Mouse (Mus musculus) stomach, embryonic 16.5 days (tissue): ENCODE results near the gene Atg4a-ps. TPM values are rescaled to one million over a fixed set of nuclear protein-coding genes. Genes with fewer than 3 reads are reported as not detected.

Experiments
- ATAC-seq: fragments of 200-750 bp; cut with Nextera tagmentation; 2 replicates; pipeline ENCODE4 v1.8.0; 2017; ENCODE audit warnings: moderate number of reproducible peaks, moderate TSS enrichment; ENCODE audit not compliant: insufficient read depth, low FRiP score
- H3K27ac ChIP-seq: fragments of 300-500 bp; sonication (generic); 2 replicates; pipeline ENCODE4 v1.5.1; 2014; ENCODE audit warnings: low read length
- H3K27me3 ChIP-seq: fragments of 300-500 bp; sonication (generic); 2 replicates; pipeline ENCODE4 v1.6.1; 2014; ENCODE audit warnings: low read length, control low read depth, mixed read lengths; ENCODE audit not compliant: control insufficient read depth, insufficient read depth
- H3K36me3 ChIP-seq: fragments of 300-500 bp; sonication (generic); 2 replicates; pipeline ENCODE4 v1.6.1; 2014; ENCODE audit warnings: low read length; ENCODE audit not compliant: control insufficient read depth, insufficient read depth
- H3K4me1 ChIP-seq: fragments of 300-500 bp; sonication (generic); 2 replicates; pipeline ENCODE4 v1.6.1; 2014; ENCODE audit warnings: low read length, control low read depth, mixed read lengths; ENCODE audit not compliant: control insufficient read depth, insufficient read depth
- H3K4me2 ChIP-seq: fragments of 300-500 bp; sonication (generic); 2 replicates; pipeline ENCODE4 v1.6.1; 2014; ENCODE audit warnings: low read depth, low read length, mixed read lengths
- H3K4me3 ChIP-seq: fragments of 300-500 bp; sonication (generic); replicated peaks from 2 replicates; pipeline ENCODE4 v1.5.1; 2014; ENCODE audit warnings: mild to moderate bottlenecking, low read length
- H3K9ac ChIP-seq: fragments of 300-500 bp; sonication (generic); 2 replicates; pipeline ENCODE4 v1.6.1; 2014; ENCODE audit warnings: low read length
- H3K9me3 ChIP-seq: fragments of 300-500 bp; sonication (generic); replicated peaks from 2 replicates; pipeline ENCODE4 v1.6.1; 2016; ENCODE audit warnings: low read length, control low read depth; ENCODE audit not compliant: control insufficient read depth
- WGBS: fragments of 180-500 bp; shearing (Covaris S2); extraction: QIAGEN DNeasy Blood & Tissue Kit; methylation state at CpG from one replicate; pipeline ENCODE4 v1.1.7; 2014; 5-methylcytosine and 5-hydroxymethylcytosine counted together
- microRNA-seq: library from miRNA; unstranded; fragments of <30 nt; microRNA quantifications from one replicate; pipeline ENCODE4, GENCODE M21; 2016
- polyA plus RNA-seq: library from polyadenylated mRNA; unstranded; fragments of >200 nt; fragmentation: Nextera tagmentation; extraction: Ambion mirVana; gene quantifications from 2 replicates; pipeline ENCODE4 v1.2.1, GENCODE M21; 2015

Atg4a-ps gene
- polyA plus RNA-seq, 1 experiment from 2014 or later = 0.12 TPM

GRCm38 (mm10) chr3:103601561-103601960, 44.3 kb downstream of the Atg4a-ps start:
- H3K9ac ChIP-seq = no peak overlapping the region
- 63% methylated on average over 1 of the region's 1 CpGs for WGBS
- no peak overlapping the region for H3K27ac ChIP-seq
- ATAC-seq = no peak
- H3K4me2 ChIP-seq = no peak overlapping the region
- no peaks in the 10 kb centered on the region for H3K4me1 ChIP-seq
- no peaks in the 10 kb centered on the region for H3K36me3 ChIP-seq
- H3K27me3 ChIP-seq = no peaks in the 10 kb centered on the region
- H3K4me3 ChIP-seq = no peak overlapping the region
- H3K9me3 ChIP-seq = no peaks in the 10 kb centered on the region

GRCm38 (mm10) chr3:103601011-103601410, 44.9 kb downstream of the Atg4a-ps start:
- Histone ChIP-seq H3K9ac (no peak overlapping the region), H3K4me2 (no peak overlapping the region), H3K4me3 (no peak overlapping the region), H3K4me1 (no peaks in the 10 kb centered on the region), H3K36me3 (no peaks in the 10 kb centered on the region), H3K9me3 (no peaks in the 10 kb centered on the region), H3K27ac (no peak overlapping the region), H3K27me3 (no peaks in the 10 kb centered on the region)
- WGBS = 56% methylated on average over 7 of the region's 7 CpGs
- ATAC-seq = no peak

GRCm38 (mm10) chr3:103597586-103597985, 48.3 kb downstream of the Atg4a-ps start:
- Histone ChIP-seq H3K9ac (no peak overlapping the region), H3K9me3 (no peaks in the 10 kb centered on the region), H3K4me2 (no peak overlapping the region), H3K4me3 (no peak overlapping the region), H3K27me3 (no peaks in the 10 kb centered on the region), H3K36me3 (no peaks in the 10 kb centered on the region), H3K4me1 (no peaks in the 10 kb centered on the region), H3K27ac (no peak overlapping the region)
- WGBS = 78% methylated on average over 4 of the region's 4 CpGs
- ATAC-seq = no peak

- no peaks in the 10 kb centered on the region for H3K36me3 ChIP-seq
- ATAC-seq = no peak
- H3K27ac ChIP-seq = no peak overlapping the region
- no peaks in the 10 kb centered on the region for H3K4me1 ChIP-seq
- H3K4me2 ChIP-seq = no peak overlapping the region
- H3K4me3 ChIP-seq = no peak overlapping the region
- H3K9ac ChIP-seq = no peak overlapping the region
- H3K27me3 ChIP-seq = no peaks in the 10 kb centered on the region
- WGBS = 81% methylated on average over 7 of the region's 7 CpGs
- no peaks in the 10 kb centered on the region for H3K9me3 ChIP-seq
Observed at GRCm38 (mm10) chr3:103595271-103595810, 50.5 kb downstream of the Atg4a-ps start.

Small RNA genes lying within 50 kb of the gene (microRNA-seq; reads per million reads assigned to microRNA genes)
- gene Gm25325 = not detected

Other genes with a start within 250 kb of the Atg4a-ps start
- gene Syt6, start 70.8 kb downstream of the Atg4a-ps start, polyA plus RNA-seq = 1.7 and 1.9 TPM in 2 replicates
- gene Olfml3, start 91.9 kb upstream of the Atg4a-ps start, polyA plus RNA-seq = 51.8 and 57.3 TPM in 2 replicates
- gene Gm10964, start 93.3 kb upstream of the Atg4a-ps start, polyA plus RNA-seq = not detected in 2 replicates
- 10.9 and 11.3 TPM in 2 replicates for gene Hipk1, start 145.5 kb upstream of the Atg4a-ps start, polyA plus RNA-seq
- gene Dclre1b, start 163.4 kb upstream of the Atg4a-ps start, polyA plus RNA-seq = 17.6 and 20.0 TPM in 2 replicates
- 20.1 and 22.0 TPM in 2 replicates for gene Ap4b1, start 163.5 kb upstream of the Atg4a-ps start, polyA plus RNA-seq
- 1.1 TPM in 1 of 2 replicates, not detected in the other for gene Gm43064, start 163.5 kb upstream of the Atg4a-ps start, polyA plus RNA-seq
- 0.70 and 1.3 TPM in 2 replicates for gene Bcl2l15, start 186.5 kb upstream of the Atg4a-ps start, polyA plus RNA-seq
- 2.8 and 3.2 TPM in 2 replicates for gene Ptpn22, start 213.7 kb upstream of the Atg4a-ps start, polyA plus RNA-seq